Comparison of ENCODE assay signal across 9 mouse cellular contexts in the genomic region with DNA sequence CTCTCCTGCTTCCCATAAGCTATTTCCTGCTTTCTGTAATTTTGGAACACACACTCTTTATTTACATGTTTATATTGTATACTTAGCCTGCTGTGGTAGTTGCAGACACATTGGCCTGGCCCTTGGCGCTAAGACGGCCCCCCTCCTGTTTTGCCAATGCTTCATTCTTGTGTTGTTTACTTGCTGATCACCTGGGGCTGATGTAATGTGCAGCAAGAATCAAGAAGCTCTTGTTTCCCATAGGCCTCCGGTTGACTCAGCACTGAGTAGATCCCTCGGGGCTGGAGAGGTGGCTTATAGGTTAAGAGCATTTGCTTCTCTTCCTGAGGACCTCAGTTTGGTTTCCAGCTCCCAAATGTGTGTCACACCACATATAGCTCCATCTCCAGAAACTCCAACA.
"Had no signal": no experiment of that assay in that cellular context is flagged by ENCODE, and none has a peak within 500 bp of the region (broad histone marks: within the 10 kb centered on the region; RNA-seq: fewer than 3 reads in every experiment).

No protein-coding gene starts in this region.

- DNase-seq: lung, adult 18-20 months; lung, embryonic 14.5 days; lung, postnatal 10 days; lung, postnatal 4 days; midbrain, embryonic 14.5 days; right cerebral cortex, postnatal 14 days; thymus, adult 18-20 months; thymus, postnatal 14 days; thymus, postnatal 36 days had no signal
